Mouse (Mus musculus): ENCODE data around the gene Klf11.

GRCm38 (mm10) chr12:24680096-24680491, 29.0 kb downstream of the Klf11 start:
- TF ChIP-seq CTCF (IDR thresholded peaks at IDR 0.05; ENCODE audit: low read depth, low read length) (no peak), POLR2A (IDR thresholded peaks at IDR 0.05; ENCODE audit: borderline replicate concordance, low read depth, low read length) (no peak)

Data from bone marrow macrophage, adult 2 months (primary cell).